Mouse (Mus musculus): ENCODE data around the gene Wnt9a.

GRCm38 (mm10) chr11:59329616-59330015 lies 22.9 kb downstream of the Wnt9a start:
- TF ChIP-seq CTCF (IDR thresholded peaks at IDR 0.05; ENCODE audit: control insufficient read depth, insufficient read depth, insufficient read length): no peak
- no peak for TF ChIP-seq CEBPB (IDR thresholded peaks at IDR 0.05; ENCODE audit: low read depth)
- no peak for TF ChIP-seq USF1 (IDR thresholded peaks at IDR 0.05; ENCODE audit: low read depth)
- TF ChIP-seq MYOD1 (IDR thresholded peaks at IDR 0.05; ENCODE audit: control insufficient read depth, insufficient read length, low read depth): no peak
- no peak for TF ChIP-seq MYOG (IDR thresholded peaks at IDR 0.05; ENCODE audit: control insufficient read depth, extremely low read depth, insufficient read length)
- no peak for TF ChIP-seq MAX (IDR thresholded peaks at IDR 0.05)
- TF ChIP-seq FOSL1 (IDR thresholded peaks at IDR 0.05; ENCODE audit: insufficient read depth, low read length, poor library complexity, severe bottlenecking): no peak

Measured in C2C12 (cell line).